Mouse (Mus musculus) neutrophil, adult 5-6 weeks (primary cell): ENCODE measurements around the gene 9230112D13Rik. TPM values are rescaled to one million over a fixed set of nuclear protein-coding genes. Genes with fewer than 3 reads are reported as not detected.

ENCODE experiments used
- ATAC-seq: fragments of 151-379, 151-347 bp; 2 replicates; pipeline ENCODE4 v1.8.0; 2017; ENCODE audit warnings: mild to moderate bottlenecking, moderate TSS enrichment; ENCODE audit not compliant: insufficient number of reproducible peaks, poor library complexity, low FRiP score, severe bottlenecking; ENCODE audit errors: extremely low read depth
- total RNA-seq: library from RNA; stranded (forward); fragments of 200-1000 nt; gene quantifications from 2 replicates; pipeline ENCODE4 v1.2.3, GENCODE M21; 2017

9230112D13Rik gene
- total RNA-seq, 1 experiment from 2014 or later = not detected

DNA sequence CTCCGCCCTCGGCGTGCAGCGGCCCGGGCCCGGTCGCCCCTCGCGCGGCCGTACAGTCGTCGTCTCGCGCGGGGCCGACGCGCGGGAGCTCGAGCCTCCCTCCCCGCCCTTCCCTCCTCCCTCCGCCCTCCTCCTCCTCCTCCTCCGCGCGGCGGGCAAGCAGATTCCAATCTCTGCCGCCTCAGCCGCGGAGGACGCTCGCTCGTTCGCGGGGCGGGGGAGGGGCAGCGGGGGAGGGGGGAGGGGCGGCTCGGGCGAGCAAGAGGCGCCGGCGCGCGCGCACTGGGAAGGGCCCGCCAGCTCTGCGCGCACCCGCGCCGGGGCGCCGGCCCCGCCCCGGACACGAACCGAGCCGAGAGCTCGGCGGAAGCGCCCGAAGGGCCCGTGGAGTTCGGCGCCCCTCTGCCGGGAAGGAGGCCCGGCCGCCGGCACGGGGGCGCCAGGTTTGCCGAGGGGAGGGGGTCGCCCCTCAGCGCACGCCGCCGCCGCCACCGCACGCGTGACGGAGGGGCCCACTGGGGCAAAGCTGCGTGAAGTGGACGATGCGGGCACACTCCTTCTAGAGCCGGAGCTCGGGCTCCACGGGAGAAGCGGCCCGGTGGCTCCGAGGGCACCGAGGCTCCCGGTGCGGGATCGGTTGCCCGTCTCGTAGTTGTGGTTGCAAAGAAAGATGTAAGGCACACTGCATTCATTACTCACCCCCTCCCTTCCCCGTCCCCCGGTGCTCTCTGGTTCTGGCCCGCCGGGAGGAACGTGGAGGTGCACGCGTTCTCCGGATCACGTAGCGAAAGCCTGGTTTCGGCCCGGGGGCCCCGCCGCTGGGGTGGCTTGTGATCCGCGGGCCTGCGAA, 19.9 kb downstream of the 9230112D13Rik start:
- ATAC-seq = peak; percentile 49

DNA sequence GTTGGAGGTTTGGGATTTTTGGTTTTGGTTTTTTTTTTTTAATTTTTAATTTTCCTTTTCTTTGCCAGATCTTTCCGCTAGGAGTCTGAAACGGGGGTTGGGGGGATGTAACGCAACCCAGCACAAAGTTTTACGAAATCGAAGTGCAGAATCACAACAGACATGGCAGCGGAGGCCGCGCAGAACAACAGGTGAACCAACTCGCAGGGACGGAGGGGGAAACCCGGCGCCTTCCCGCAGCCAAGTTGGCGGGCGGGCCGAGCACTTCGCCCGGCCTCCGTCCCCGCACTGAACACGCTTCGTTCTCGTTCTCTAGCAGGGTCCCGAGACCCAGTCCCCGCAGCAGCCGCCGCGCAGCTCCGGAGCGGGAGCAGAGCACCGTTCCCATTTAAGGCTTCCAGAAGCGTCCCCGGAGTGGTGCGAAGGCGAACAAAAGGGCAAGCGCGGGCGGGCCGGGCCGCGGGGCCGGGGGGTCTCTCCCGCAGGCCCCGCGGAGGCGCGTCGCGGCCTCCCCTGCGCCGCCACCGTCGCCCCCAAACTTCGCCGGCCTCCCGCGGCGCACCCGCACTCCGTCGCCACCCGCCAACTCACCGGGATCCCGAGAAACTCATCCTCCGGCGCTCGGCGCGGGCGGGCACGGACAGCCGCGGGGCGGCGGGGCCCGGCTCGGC, 20.7 kb downstream of the 9230112D13Rik start:
- no peak for ATAC-seq

DNA sequence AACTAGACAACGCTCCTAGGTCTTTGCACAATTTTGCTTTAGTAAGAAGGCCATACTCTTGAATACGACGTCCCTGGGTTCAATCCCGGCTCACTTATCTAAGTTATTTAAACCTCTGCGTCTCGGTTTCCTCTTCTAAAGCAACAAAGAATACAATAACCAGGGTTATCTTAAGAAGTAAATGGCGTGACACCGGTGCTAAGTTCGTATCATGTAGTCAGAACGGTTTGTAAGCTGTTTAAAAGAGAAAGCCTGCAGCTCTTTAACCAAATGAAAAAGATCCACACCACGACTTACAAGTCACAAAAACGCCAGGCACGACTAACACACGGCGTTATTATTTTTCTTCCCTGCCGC, 21.2 kb downstream of the 9230112D13Rik start:
- no peak for ATAC-seq

DNA sequence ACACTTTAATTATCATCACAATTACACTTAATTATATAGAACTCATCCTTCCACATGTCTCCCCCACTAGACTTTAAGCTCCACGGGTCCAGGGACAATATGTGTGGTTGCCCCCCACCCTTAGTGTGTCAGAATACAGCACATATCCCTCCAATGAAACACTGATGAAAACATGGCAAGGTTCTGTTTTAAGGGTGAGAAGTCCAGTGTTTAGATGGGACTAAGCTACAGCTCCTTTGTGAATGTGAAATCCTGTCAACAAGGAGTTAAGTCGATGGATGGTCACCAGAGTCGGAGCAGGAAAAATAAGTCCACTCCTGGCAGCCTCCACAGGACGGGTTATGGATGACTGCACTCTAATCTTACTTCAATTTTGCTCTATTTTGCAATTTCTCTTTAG, 22.3 kb downstream of the 9230112D13Rik start:
- ATAC-seq = no peak

DNA sequence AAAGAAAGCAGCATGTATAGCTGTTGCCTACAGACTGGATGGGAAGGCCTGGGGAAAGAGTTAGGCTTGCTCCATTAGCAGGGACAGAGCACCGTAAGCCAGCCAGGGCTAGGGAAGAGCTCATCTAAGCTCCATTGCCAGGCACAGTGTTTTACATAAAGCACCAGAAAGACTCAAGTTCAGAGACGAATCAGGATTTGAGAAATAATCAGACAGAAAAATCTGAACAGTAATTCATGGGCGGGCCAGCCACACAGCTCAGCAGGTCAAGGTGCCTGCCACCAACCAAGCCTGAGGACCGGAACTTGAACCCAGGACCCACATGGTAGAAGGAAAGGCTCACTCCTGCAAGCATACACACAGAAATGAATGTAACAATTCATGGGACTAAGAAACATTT, 22.9 kb downstream of the 9230112D13Rik start:
- ATAC-seq = no peak

DNA sequence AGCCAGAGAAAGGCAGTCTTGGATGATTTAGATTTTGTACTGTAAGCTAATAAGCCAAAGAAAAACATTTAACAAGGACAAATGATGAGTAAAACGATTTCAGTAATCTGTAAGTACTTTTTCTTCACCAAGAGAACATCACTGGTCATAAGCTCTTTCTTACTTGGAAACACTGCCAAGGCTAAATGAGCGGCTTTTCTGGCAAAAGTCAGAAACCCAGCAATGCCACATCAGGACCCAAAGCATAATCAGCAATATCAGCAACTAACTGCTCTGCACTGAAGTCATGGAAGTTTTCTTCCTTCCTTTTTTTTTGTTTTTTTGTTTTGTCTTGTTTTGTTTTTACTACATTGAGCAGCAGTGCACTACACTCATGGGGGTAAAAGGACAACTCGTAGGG, 25.3 kb downstream of the 9230112D13Rik start:
- no peak for ATAC-seq

DNA sequence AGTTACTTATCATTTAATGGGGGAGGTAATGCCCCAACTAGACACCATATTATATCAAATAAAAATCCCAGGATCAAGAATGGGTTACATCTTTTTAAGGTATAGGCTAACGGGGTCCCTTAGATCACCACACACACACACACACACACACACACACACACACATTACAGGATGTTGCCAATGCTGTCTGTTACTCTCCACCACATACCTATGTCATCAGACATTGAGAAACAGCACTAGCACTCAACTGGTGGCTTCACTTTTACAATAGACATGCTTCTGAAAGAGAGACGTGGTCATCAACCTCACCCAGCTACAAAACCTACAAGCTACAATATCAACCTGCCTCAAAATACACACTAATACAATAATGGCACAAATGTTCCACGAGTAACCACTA, 28.9 kb downstream of the 9230112D13Rik start:
- no peak for ATAC-seq

DNA sequence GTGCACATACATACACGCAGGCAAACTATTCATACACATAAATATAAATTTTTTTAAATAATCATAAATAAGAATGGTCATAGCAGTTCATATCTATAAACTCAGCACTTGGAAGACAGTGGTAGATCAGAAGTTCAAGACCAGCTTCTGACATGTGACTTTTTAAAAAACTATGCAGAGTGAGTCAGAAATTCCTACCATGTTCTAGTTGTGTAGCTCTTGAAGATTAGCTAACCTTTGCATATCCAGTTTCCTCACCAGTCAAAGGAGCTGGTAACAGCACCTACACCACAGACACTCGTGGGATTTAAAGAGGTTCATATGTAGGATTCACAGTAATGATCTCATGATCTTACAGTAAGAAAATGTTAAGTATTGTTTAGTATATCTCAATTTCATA, 29.9 kb downstream of the 9230112D13Rik start:
- ATAC-seq = no peak

DNA sequence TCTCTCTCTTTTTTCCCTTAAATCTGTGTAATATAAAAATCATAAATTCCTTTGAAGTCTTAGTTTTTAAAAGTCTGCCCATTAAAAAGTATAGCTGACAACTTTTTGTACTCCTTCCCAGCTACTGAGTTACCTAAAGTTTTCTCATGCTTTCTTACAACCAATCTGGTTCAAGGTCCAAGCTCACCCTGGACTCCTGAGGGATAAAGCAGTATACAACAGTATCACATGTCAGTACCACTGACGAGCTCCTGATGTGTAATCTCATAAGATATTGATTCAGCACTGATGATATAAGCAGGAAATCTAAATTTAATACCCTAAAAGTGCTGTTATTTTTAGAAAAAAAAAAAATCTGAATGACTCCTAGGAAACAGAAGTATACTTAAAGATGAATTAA, 31.6 kb downstream of the 9230112D13Rik start:
- ATAC-seq = no peak

DNA sequence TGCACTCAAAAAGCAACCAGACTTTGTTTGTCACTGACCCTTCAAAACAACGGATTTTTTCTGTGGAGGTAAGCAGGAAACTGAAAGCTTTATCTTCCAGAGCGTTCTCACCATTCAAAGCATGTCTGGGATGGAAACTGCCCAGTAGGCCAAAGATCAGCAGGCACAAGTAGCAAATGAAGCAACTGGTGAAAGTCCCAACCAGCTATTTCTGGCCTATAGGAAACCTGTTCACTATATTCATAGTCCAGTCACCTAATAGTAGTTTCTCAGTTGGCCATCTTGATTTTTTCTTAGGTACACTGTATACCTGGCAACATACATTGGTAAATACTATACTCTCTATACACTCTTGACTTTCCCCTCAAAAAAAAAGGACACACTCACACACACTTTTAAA, 32.7 kb downstream of the 9230112D13Rik start:
- no peak for ATAC-seq

DNA sequence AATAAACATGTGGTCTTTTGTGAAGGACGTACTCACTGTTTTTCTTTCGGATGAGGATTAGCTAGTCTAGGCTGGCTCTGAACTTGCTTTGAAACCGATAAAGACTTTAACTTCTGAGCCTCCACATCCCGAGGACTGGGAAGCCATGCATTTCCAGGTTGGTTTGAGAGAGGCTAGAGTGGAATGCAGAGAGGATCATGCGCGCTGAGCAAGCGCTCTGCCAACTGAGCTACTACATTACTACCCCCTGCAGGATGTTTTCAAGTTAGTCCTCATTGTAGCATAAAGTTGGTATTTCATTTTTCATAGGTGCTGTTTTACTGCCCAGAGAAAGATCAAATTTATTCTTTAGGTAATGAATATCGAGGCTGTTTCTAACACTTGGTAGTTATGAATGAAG, 36.4 kb downstream of the 9230112D13Rik start:
- no peak for ATAC-seq

DNA sequence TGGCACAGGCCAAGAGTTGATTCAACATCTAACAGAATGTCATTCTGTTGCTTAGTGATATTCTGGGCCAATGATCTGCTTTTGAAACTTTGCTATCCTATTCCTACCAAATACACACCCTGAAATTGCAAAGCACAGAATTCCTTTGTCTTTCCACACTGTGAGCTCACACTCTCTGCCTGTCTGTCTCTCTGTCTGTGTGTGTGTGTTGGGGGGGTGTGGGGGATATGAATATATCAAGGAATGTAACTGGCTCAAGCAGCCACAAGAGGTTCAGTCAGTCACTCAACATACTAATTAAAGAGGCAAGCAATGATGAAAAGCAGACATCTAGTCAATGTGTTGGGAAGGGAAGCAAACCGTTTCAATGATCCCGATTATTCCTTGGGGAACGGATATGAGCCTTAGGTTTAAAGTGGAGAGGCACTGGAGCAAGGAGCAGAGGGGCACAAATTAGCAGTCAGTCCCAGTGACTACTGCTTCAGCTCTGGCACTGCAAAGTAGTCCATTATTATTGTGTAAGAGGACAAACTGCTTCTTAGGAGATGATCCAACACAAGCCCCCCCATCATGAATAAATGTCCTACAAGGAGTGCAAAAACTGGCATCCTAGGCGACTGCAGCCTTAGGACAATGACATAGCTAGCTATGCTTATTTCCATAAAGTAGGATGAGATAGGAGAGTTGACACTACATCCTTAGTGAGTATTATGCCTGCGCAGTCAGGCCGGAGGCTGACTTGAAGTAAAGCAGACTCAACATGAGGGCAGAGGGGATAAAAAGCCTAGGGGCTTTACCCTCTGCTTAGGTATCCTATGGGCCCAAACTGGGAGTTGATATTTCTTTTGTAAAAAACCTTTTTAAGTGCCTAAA, 38.9 kb downstream of the 9230112D13Rik start:
- ATAC-seq = no peak

DNA sequence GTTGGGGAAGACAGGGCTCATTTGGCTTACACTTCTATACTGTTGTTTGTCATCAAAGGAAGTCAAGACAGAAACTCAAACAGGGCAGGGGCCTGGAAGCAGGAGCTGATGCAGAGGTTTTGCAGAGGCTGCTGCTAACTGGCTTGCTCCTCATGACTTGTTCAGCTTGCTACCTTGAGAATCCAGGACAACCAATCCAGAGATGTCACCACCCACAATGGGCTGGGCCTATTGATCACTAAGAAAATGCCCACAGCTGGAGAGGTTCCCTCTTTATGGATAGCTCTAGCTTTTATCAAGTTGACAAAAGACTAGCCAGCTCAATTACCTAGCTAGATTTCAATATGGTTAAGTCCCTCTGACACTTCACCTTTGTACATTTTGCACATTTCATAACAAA, 51.0 kb downstream of the 9230112D13Rik start:
- ATAC-seq = no peak

DNA sequence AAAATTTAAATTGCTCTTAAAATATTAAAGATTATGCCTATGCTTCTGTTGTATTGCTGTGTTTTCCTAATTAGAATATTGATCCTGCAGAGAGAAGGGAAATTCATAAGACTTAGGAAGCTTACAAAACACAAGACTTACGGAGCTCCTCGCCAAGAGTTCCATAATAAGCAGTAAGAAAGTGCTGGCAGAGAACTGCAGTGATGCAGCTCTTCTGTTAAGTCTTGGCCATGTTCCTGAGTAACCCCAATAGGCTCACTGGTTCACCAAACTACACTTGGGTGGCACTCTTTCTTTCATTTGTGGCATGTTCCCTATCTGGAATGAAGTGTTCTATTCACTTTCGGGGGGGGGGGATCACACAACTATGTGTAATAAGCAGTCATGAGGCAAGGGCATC, 56.3 kb downstream of the 9230112D13Rik start:
- no peak for ATAC-seq

Other genes starting within 250 kb of the 9230112D13Rik start
- 29.7 TPM in 2 replicates for gene Shld2, start 212.3 kb downstream of the 9230112D13Rik start, total RNA-seq
- gene Glud1, start 212.1 kb downstream of the 9230112D13Rik start, total RNA-seq = 225 and 241 TPM in 2 replicates
- gene Fam25c, start 167.4 kb downstream of the 9230112D13Rik start, total RNA-seq = not detected in 2 replicates
- gene Sncg, start 148.0 kb downstream of the 9230112D13Rik start, total RNA-seq = not detected in 2 replicates
- not detected in 2 replicates for gene Mmrn2, start 147.3 kb downstream of the 9230112D13Rik start, total RNA-seq
- gene Bmpr1a, start 19.5 kb downstream of the 9230112D13Rik start, total RNA-seq = 5.5 and 5.9 TPM in 2 replicates
- 0.12 TPM in 1 of 2 replicates, not detected in the other for gene Ldb3, start 65.9 kb upstream of the 9230112D13Rik start, total RNA-seq
- not detected in 2 replicates for gene Opn4, start 77.3 kb upstream of the 9230112D13Rik start, total RNA-seq
- 104 and 121 TPM in 2 replicates for gene Wapl, start 151.1 kb upstream of the 9230112D13Rik start, total RNA-seq